Mouse (Mus musculus) thymus, postnatal 10 days (tissue): ENCODE data around the gene Olfr1239.

Source experiments
- DNase-seq, 2 experiments: peaks; one replicate each; pipeline ENCODE4 v3.0.0; 2021; ENCODE audit warnings: low spot score in 2 of 2

Gene Olfr1239

DNA sequence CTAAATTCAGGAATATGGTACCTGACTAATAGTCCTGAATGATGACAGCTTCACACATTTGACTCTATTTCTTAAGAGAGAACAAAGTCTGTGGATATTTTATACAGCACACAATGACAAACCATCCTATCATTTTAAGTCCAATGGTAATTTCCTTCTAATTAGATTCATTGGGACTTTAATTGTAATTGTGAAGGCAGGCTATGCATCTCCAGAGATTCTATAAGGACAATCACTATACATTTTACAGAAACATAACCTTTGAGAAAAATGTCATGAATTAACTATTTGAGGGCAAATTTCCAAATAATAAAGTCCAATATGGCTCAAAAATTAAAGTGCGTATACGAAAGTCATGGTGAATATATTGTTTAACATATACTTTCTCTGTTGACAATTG is at the start of gene Olfr1239:
TSS of gene Olfr1239 (minus strand) at position 101 of the 400 bp plus-strand sequence.
- DNase-seq: no peak

- DNase-seq: no peak
Observed at GRCm38 (mm10) chr2:89442900-89443299, 22.7 kb upstream of the Olfr1239 start, which contains the start of gene Olfr1240. Gene Olfr1240, minus strand, starts transcription at chr2:89443000.

GRCm38 (mm10) chr2:89414557-89414956 is 5.7 kb downstream of the Olfr1239 start:
- DNase-seq: no peak

DNA sequence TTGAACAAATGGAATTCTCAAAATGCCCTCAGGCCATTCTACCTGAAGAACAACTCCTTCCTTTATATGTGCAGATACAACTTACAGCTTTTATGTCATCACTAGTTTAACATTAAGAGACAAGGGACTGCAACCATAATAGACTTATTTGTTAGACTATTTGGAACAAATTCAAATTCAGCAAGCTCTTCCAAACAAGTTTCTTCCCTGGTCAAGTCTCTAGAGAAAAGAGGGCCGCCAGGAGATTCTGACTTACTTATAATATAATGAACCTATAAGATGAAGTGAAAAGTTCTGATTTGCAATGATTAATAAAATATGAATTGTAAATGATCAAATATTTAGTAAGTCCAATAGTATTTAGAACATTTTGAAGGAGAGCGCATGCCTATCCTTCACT is 10.6 kb downstream of the Olfr1239 start, which contains the start of gene Olfr1238:
TSS of gene Olfr1238 (minus strand) at position 101 of the 400 bp plus-strand sequence.
- no peak for DNase-seq

DNA sequence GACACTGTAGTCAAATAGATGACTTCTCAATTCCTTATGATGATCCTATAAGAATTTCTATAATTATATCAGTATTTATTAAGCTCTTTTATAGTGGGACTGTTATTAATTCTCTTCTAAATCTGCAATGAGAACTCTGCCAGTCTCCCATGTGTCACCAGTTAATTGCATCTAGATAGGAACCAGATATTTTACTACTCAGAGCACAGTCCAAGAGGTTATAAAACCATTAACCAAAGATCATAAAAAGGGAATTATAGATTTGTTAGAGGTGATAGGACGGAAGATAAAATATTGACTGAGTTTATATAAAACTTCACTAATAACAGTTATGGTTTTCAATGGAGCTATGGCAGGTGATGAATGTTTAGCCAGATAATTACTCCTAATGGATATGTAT is 19.3 kb downstream of the Olfr1239 start:
- DNase-seq: no peak
